Mouse (Mus musculus): ENCODE data around the gene Papln. TPM values are rescaled to one million over a fixed set of nuclear protein-coding genes. Genes with fewer than 3 reads are reported as not detected.

The Papln gene
- polyA plus RNA-seq, 1 experiment from 2014 or later, result 0.36 TPM

DNA sequence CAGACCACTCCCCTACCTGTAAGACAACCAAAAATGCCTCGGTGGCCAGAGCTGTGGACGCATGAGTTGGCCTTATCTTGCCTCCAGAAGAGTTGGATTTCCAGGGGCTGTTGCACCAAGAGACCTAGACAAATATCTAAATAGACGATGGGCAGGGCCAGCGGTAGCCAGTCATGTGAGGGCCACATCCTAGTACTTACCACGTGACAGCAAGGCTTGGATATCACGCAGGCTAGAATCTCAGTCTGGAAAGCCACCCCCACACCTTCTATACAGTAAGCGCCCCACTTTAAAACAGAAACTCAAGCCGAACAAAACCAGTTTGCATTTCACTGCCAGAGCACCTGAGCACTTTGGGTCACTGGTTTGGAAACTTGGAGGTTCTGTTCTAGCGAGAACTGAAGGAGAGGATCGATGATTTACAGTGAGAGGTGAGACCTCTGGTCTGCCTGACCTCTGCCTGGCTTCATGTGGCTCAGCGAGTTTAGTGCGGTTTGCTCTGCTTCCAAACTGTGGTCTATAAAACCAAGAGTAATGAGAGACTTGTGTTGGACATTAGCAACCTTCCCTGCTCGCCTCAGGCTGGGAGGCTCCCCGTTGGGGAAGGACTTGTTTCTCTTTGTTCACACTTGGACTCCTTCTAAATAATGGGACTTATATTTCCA, 4.9 kb downstream of the Papln start:
- H3K4me1 ChIP-seq (replicated peaks), result peaks cover 54% of the 10 kb centered on the region
- peaks cover 40% of the 10 kb centered on the region for H3K27me3 ChIP-seq
- no peaks in the 10 kb centered on the region for H3K36me3 ChIP-seq
- peak overlapping the region; percentile 47; the same call in 1 of the 2 replicates for H3K27ac ChIP-seq
- WGBS, result 39% methylated on average over 14 of the region's 14 CpGs
- no peak overlapping the region for H3K4me3 ChIP-seq (replicated peaks)
- no peak overlapping the region for H3K9ac ChIP-seq (replicated peaks)
- no peaks in the 10 kb centered on the region for H3K9me3 ChIP-seq
- H3K4me2 ChIP-seq, result 0 out of 2 replicates have a peak overlapping the region, but pooled peaks have one; percentile 7
- ATAC-seq (ENCODE audit: insufficient number of reproducible peaks, insufficient read depth, low FRiP score, low TSS enrichment, low read depth), result no peak

DNA sequence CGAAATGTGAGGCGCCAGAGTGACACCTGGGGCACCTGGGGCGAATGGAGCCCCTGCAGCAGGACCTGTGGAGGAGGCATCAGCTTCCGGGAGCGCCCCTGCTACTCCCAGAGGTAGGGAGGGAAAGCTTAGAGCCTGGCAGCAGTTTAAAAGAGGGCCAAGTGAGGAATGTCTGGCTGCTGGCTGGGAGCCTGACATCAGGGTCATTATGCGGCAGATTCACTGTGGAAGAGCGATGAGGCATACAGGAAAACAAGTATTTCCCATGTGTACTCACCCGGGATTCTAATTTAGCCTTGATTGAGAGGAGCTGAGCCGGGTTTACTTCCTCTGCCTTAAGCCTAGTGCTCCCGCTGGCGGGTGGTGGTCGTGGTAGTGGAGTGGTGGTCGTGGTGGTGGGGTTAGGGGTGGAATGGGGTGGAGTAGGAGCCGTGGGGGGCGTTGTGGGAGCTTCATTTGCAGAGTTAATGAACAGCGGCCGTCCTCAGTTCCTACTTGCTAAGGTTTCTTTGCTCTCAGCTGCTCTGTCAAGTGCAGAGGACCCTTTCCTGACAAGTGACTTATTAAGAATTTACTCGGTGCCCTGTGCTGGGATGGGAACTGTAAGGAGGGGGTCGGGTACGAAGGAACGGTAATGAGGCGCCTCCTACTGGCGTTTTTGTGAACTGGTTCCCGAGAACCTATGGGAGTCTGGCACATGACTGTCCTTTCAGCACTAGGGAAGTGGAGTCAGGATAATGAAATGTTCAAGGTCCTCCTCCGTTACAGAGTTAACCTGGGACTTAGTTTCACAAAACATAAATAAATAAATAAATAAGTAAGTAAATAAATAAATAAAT, 7.2 kb downstream of the Papln start:
- H3K4me3 ChIP-seq (replicated peaks), result no peak overlapping the region
- no peak overlapping the region for H3K27ac ChIP-seq
- H3K4me1 ChIP-seq (replicated peaks), result peaks cover 45% of the 10 kb centered on the region
- peak overlapping the region; percentile 39 for H3K4me2 ChIP-seq
- H3K9ac ChIP-seq (replicated peaks), result no peak overlapping the region; the same call in none of the 2 replicates
- no peaks in the 10 kb centered on the region for H3K9me3 ChIP-seq
- peak; percentile 12; the same call in 1 of the 2 replicates for ATAC-seq (ENCODE audit: insufficient number of reproducible peaks, insufficient read depth, low FRiP score, low TSS enrichment, low read depth)
- WGBS, result 6% methylated on average over 25 of the region's 25 CpGs
- peaks cover 28% of the 10 kb centered on the region; the same call in 1 of the 2 replicates for H3K27me3 ChIP-seq
- no peaks in the 10 kb centered on the region for H3K36me3 ChIP-seq

DNA sequence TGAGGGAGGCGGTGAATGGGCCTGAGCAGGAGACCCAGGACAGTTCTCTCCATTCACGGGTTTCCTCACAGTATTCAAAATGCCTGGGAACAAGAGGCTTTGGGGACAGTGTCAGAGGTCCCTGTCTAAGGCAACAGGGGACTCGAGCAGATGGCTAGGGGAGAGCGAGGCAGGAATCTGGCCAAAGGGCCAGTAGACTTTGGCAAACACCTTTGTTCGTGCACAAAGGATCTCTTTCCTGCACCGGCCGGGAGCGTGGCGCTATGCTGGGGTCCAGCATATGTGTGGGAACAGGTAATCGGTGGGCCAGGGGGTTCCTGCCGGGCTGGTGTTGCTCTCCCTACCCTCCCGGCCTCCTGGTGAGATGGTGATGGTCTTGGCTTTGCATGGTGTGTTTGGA, 12.2 kb downstream of the Papln start:
- H3K9me3 ChIP-seq, result no peaks in the 10 kb centered on the region
- peaks cover 7% of the 10 kb centered on the region; the same call in 1 of the 2 replicates for H3K27me3 ChIP-seq
- WGBS, result 71% methylated on average over 12 of the region's 12 CpGs
- peaks cover 3% of the 10 kb centered on the region for H3K4me1 ChIP-seq (replicated peaks)
- no peak overlapping the region for H3K4me3 ChIP-seq (replicated peaks)
- no peak overlapping the region for H3K4me2 ChIP-seq
- ATAC-seq (ENCODE audit: insufficient number of reproducible peaks, insufficient read depth, low FRiP score, low TSS enrichment, low read depth), result no peak
- no peak overlapping the region for H3K27ac ChIP-seq
- H3K36me3 ChIP-seq, result no peaks in the 10 kb centered on the region
- H3K9ac ChIP-seq (replicated peaks), result no peak overlapping the region

DNA sequence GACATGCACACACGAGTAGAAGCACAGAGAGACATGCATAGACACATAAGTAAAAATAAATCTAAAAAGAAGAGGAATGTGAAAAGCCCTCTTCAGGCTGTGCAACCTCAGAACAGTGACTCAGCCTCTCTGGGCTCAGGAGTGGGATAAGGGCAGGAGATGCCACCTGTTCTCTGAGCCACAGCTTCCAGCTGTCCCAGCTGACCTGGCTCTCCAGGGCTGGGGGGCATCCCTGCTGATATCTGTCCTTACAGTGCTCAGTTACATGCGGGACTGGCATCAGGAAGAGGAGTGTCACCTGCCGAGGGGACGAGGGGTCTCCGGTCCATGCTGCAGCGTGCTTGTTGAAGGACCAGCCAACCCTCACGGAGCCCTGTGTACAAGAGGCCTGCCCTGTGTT, 13.3 kb downstream of the Papln start:
- 85% methylated on average over 7 of the region's 7 CpGs for WGBS
- no peak for ATAC-seq (ENCODE audit: insufficient number of reproducible peaks, insufficient read depth, low FRiP score, low TSS enrichment, low read depth)
- Histone ChIP-seq H3K27me3 (peaks cover 3% of the 10 kb centered on the region; the same call in 1 of the 2 replicates), H3K4me1 (replicated peaks) (no peaks in the 10 kb centered on the region), H3K9me3 (no peaks in the 10 kb centered on the region), H3K4me3 (replicated peaks) (no peak overlapping the region), H3K9ac (replicated peaks) (no peak overlapping the region), H3K27ac (no peak overlapping the region), H3K36me3 (no peaks in the 10 kb centered on the region), H3K4me2 (no peak overlapping the region)

DNA sequence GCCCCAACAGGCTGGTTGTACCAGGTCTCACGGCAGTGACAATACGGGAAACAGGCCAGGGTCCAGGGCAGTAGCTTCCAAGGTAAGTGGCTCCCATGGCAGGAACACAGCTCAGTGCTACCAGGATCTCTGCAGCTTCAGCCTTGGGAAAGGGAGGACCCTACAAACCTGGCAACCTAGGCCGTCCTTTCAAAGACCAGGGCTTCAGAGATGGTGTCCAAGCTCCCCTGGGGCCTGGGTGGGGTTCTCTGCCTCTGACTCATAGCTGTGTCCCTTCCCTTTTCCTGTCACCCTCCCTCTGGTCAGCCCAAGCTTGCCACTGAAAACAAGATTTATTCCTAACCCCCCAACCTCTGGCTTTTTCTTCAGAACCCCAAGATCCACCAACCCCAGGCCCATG, 16.7 kb downstream of the Papln start:
- no peak overlapping the region for H3K4me3 ChIP-seq (replicated peaks)
- WGBS, result 79% methylated on average over 3 of the region's 3 CpGs
- H3K9ac ChIP-seq (replicated peaks), result no peak overlapping the region
- no peak for ATAC-seq (ENCODE audit: insufficient number of reproducible peaks, insufficient read depth, low FRiP score, low TSS enrichment, low read depth)
- no peak overlapping the region for H3K27ac ChIP-seq
- no peaks in the 10 kb centered on the region for H3K36me3 ChIP-seq
- H3K4me1 ChIP-seq (replicated peaks), result no peaks in the 10 kb centered on the region
- H3K27me3 ChIP-seq, result no peaks in the 10 kb centered on the region; the same call in 1 of the 2 replicates
- H3K4me2 ChIP-seq, result no peak overlapping the region
- no peaks in the 10 kb centered on the region for H3K9me3 ChIP-seq

DNA sequence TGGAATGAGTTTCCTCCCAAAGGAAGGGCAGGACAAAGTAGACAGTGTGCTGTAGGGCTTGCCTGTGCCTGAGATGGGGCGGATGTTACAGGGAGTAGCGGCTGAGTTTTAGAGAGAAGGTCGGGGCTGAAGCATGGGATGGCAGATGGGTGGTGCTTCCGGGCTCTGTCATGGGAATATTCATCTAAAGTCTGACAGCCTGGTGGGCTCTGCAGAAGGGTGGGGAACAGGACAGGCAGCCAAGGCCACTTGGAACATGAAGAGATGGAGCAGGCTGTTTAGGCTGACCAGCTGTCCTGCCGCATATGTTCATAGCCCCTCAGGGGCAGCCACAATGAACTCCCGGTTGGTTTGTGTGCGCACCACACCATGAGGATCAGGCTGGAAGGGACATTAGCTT, 17.8 kb downstream of the Papln start:
- no peaks in the 10 kb centered on the region for H3K36me3 ChIP-seq
- H3K9me3 ChIP-seq, result no peaks in the 10 kb centered on the region
- H3K9ac ChIP-seq (replicated peaks), result no peak overlapping the region
- 73% methylated on average over 7 of the region's 7 CpGs for WGBS
- no peak for ATAC-seq (ENCODE audit: insufficient number of reproducible peaks, insufficient read depth, low FRiP score, low TSS enrichment, low read depth)
- no peaks in the 10 kb centered on the region for H3K27me3 ChIP-seq
- H3K27ac ChIP-seq, result no peak overlapping the region
- no peak overlapping the region for H3K4me3 ChIP-seq (replicated peaks)
- no peaks in the 10 kb centered on the region for H3K4me1 ChIP-seq (replicated peaks)
- H3K4me2 ChIP-seq, result no peak overlapping the region

DNA sequence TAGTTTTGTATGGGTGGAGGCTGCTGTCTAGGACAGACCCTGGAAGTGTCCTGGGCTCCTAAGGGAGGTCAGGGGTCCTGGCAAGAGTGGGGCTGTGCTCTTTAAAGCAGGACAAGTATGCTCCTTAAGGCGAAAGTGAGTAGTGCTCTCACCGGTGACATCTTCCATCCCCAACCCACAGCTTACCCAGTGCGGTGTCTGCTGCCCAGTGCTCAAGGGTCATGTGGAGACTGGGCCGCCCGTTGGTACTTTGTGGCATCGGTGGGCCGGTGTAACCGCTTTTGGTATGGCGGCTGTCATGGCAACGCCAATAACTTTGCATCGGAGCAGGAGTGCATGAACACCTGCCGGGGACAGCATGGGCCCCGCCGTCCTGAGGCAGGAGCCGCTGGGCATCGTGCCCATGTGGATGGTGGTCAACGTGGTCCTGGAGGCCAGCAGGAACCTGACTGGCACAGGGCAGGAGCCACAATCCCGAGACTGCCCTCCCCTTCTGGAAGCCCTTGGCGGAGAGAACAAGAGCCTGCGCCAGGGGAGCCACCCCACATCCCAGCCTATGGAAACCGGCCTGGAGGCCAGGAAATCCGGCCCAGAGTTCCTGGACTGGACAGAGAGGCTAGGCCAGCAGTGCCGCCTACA, 18.3 kb downstream of the Papln start:
- H3K4me1 ChIP-seq (replicated peaks), result no peaks in the 10 kb centered on the region
- WGBS, result 71% methylated on average over 23 of the region's 23 CpGs

DNA sequence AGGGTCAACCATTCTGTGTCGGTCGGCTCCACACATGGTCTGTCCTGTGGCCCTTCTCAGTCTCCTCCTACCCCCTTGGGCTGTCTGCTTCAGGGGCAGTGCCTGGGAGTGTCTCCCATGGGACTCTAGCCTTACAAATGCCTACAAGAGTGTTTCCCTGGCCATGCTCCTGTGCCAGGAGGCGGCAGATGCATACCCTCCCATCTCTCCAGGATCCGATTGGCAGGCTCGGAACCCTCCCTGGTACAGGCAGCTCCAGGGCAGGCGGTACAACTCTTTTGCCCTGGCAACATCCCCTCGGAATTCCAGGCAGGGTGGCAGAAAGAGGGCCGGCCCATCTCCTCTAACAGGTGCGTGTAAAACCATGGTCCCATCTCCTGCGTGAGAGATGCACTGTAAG, 19.2 kb downstream of the Papln start:
- H3K4me3 ChIP-seq (replicated peaks), result no peak overlapping the region
- no peak overlapping the region for H3K9ac ChIP-seq (replicated peaks)
- no peaks in the 10 kb centered on the region for H3K27me3 ChIP-seq
- no peak overlapping the region for H3K4me2 ChIP-seq
- ATAC-seq (ENCODE audit: insufficient number of reproducible peaks, insufficient read depth, low FRiP score, low TSS enrichment, low read depth), result no peak
- WGBS, result 87% methylated on average over 10 of the region's 10 CpGs
- H3K36me3 ChIP-seq, result no peaks in the 10 kb centered on the region
- no peak overlapping the region for H3K27ac ChIP-seq
- no peaks in the 10 kb centered on the region for H3K9me3 ChIP-seq
- no peaks in the 10 kb centered on the region for H3K4me1 ChIP-seq (replicated peaks)

More for the DNA sequence above, 18.3 kb downstream of the Papln start:
- Histone ChIP-seq H3K9ac (replicated peaks) (no peak overlapping the region), H3K9me3 (no peaks in the 10 kb centered on the region), H3K4me2 (no peak overlapping the region), H3K27ac (no peak overlapping the region), H3K27me3 (no peaks in the 10 kb centered on the region), H3K36me3 (no peaks in the 10 kb centered on the region), H3K4me3 (replicated peaks) (no peak overlapping the region)
- no peak for ATAC-seq (ENCODE audit: insufficient number of reproducible peaks, insufficient read depth, low FRiP score, low TSS enrichment, low read depth)

DNA sequence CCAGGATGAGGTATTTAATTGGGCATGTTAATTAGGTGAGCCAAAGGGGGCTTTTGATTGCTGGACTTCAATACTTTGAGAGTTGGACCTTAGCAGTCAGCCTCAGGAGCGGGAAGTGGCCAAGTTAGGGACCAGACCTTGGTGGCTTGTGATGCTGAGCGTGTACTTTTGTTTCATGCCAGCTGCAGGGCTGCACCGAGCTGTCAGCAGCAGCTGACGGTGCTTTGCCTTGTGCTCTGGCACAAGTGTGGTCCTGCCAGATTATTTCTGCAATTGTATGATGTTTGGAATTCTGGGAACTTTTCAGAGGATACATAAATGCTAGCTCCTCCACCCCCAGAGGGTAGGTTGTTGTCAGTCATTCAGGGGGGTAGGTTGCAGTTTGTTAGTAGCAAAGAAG, 21.9 kb downstream of the Papln start:
- WGBS, result 74% methylated on average over 4 of the region's 4 CpGs

DNA sequence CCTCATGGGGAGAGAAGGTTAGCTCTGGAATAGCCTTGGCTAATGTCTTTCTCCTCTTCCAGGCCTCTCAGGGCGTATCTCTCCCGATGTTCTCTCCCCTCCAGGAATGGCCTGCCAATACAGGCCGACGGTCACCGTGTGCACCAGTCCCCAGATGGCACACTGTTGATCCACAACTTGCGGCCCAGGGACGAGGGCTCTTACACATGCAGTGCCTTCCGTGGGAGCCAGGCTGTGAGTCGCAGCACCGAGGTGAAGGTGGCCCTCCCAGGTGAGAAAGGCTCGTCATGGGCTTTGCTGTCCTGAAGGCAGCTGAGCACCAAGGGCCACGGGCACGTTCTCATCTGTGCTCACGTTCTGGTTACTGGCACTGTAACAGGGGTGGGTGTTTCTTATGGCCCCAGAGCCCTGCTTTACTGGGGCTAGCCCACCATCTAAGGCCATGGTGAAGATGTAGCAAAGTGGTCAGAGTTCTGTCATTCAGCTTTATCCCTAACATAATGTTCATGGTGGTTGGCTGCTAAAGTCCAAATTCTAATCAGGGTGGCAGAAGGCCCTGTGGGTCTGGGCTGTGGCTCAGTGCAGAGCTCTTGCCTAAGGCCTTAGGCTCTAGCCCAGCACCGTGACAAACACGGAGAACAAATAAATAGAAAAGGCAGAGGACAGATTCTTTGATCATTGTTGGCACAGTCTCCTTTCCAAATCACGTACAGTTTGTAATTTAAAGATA, 25.8 kb downstream of the Papln start:
- H3K9ac ChIP-seq (replicated peaks), result no peak overlapping the region
- H3K27ac ChIP-seq, result no peak overlapping the region
- no peaks in the 10 kb centered on the region for H3K27me3 ChIP-seq
- no peak overlapping the region for H3K4me3 ChIP-seq (replicated peaks)
- WGBS, result 88% methylated on average over 17 of the region's 17 CpGs
- ATAC-seq (ENCODE audit: insufficient number of reproducible peaks, insufficient read depth, low FRiP score, low TSS enrichment, low read depth), result no peak
- H3K9me3 ChIP-seq, result no peaks in the 10 kb centered on the region
- no peak overlapping the region for H3K4me2 ChIP-seq
- peaks cover 8% of the 10 kb centered on the region for H3K4me1 ChIP-seq (replicated peaks)
- peaks cover 25% of the 10 kb centered on the region for H3K36me3 ChIP-seq

More for the DNA sequence above, 21.9 kb downstream of the Papln start:
- no peak overlapping the region for H3K4me2 ChIP-seq
- H3K9ac ChIP-seq (replicated peaks), result no peak overlapping the region
- peaks cover 7% of the 10 kb centered on the region for H3K4me1 ChIP-seq (replicated peaks)
- no peaks in the 10 kb centered on the region for H3K9me3 ChIP-seq
- H3K27me3 ChIP-seq, result no peaks in the 10 kb centered on the region
- no peak overlapping the region for H3K27ac ChIP-seq
- H3K4me3 ChIP-seq (replicated peaks), result no peak overlapping the region
- H3K36me3 ChIP-seq, result no peaks in the 10 kb centered on the region
- ATAC-seq (ENCODE audit: insufficient number of reproducible peaks, insufficient read depth, low FRiP score, low TSS enrichment, low read depth), result no peak

DNA sequence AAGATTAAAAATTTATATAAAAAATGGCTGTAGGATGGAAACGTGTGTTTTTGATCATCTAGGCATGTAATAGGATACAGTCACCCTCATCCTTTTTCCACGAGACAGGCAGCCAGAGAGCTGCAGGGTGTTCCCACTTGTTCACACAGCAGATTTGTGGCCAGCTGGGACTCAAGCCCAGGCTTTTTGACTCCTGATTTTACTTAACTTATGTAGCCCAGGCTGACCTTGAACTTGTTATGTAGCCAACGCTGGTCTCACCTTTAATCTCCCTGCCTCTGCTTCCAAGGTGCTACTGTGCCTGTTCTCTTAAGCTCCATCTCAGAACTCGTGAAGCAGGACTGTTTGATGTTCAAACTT, 26.3 kb downstream of the Papln start:
- no peak for ATAC-seq (ENCODE audit: insufficient number of reproducible peaks, insufficient read depth, low FRiP score, low TSS enrichment, low read depth)
- Histone ChIP-seq H3K4me1 (replicated peaks) (peaks cover 8% of the 10 kb centered on the region), H3K4me3 (replicated peaks) (no peak overlapping the region), H3K27ac (peak overlapping the region; percentile 23; the same call in 1 of the 2 replicates), H3K9me3 (no peaks in the 10 kb centered on the region), H3K27me3 (no peaks in the 10 kb centered on the region), H3K36me3 (peaks cover 28% of the 10 kb centered on the region), H3K4me2 (no peak overlapping the region), H3K9ac (replicated peaks) (no peak overlapping the region)
- whole genome bisulfite sequencing, result 29% methylated on average over 4 of the region's 4 CpGs

All from limb, embryonic 12.5 days (tissue).